Mouse (Mus musculus) testis, adult 10 weeks (tissue): ENCODE measurements around the gene Olfr1230. TPM values are rescaled to one million over a fixed set of nuclear protein-coding genes. Genes with fewer than 3 reads are reported as not detected.

ENCODE experiments used
- polyA plus RNA-seq: library from polyadenylated mRNA; stranded (reverse); fragments of 350-450 nt; fragmentation: Illumina TruSeq; extraction: RNeasy Lipid Tissue Mini Kit (QIAGEN cat#74804); gene quantifications from one replicate; pipeline ENCODE4 v1.2.3, GENCODE M21; 2014; ENCODE audit warnings: low read depth, low replicate concordance

Olfr1230 gene
- not detected for polyA plus RNA-seq

DNA sequence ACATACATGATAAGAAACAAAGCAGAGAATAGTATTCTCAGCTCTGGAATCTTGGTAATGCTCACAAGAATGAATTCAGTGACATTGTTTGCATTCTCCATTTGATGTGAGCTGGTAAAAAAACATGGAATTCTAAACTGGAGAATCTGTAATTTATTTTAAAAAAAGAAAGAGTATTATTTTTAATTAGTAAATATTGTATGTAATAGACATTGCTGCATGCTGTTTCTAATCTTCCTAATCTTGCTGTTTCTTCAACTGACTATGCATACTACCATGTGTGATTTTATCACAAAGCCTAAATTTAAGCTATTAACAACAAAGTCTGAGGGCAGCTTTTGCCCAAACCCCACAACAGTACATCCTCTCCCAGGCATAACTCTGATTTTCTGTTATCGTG is at the start of gene Olfr1230:
Gene Olfr1230, minus strand, starts transcription at position 101 of the 400 bp plus-strand sequence.

DNA sequence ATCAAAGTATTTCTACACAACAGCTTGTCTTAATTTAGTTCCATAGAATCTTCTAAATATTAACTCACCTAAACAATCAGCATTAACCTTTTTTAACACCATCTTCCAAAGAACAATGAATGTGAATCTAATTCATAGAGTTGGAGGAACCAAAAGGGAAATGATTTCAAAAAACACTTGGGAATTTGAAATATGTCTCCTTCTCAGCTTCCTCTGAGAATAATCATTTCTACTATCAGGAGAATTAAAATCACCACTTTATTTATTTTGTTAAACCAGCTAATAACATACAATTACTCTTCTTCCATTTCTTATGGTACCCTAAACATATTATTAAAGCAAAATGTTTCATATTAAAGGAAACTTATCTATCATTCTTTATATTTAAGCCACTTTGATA is 45.2 kb upstream of the Olfr1230 start, which contains the start of gene Olfr1233:
Gene Olfr1233, minus strand, starts transcription at position 101 of the 400 bp plus-strand sequence.

DNA sequence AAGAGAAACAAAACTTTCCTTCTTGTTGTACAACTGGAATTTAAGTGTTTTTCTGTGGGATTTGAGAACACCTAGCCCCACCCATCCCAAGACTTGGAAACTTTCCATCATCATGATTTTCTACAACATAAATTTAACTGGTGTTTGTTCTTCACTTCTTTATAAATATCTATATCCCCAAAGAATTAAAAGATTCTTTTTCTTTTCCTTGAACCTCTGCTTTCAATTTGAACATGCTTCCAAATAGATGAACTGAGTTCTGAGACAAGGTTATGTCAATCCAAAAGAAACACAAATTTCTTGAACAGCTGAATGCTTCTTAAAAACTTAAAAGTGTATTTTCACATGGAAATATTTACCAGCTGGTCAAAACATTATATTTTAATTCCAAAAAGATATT is 32.5 kb upstream of the Olfr1230 start, which contains the start of gene Olfr1232:
Gene Olfr1232, minus strand, starts transcription at position 101 of the 400 bp plus-strand sequence.

DNA sequence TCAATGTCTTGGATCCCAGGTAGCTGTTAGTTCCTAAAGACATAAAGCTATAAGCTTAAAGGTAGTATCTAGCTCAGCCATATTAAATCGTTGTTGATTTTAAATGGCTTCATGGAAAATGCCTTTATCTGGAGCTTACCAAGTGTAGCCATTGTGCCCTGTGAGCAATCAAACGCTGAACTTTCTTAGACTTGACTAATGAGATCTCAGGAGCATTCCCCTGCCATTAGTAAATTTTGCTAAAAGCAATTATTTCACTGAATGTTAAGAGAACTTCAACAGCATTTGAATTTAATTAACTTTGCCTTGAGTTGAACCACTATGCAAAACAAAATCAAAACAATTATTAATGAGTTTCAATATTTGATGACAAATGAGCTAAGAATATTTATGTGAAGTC is 9.9 kb upstream of the Olfr1230 start, which contains the start of gene Olfr1231:
Gene Olfr1231, minus strand, starts transcription at position 101 of the 400 bp plus-strand sequence.

DNA sequence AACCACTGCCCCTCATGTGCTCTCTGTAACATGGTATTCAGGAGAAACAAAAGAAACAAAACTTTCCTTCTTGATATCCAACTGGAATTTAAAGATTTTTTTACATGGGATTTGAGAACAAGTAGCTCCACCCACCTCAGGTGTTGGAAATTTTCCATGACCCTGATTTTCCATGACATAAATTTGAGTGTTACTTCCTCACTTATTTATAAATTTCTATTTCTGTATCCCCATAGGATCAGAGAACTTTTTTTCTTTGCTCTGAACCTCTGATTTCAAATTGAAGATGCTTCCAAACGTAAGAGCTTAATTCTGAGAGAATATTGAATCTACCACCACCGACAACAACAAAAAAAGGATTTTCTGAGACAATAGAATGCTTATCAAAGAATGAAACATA is 9.2 kb downstream of the Olfr1230 start, which contains the start of gene Olfr1229:
Gene Olfr1229, minus strand, starts transcription at position 101 of the 400 bp plus-strand sequence.

DNA sequence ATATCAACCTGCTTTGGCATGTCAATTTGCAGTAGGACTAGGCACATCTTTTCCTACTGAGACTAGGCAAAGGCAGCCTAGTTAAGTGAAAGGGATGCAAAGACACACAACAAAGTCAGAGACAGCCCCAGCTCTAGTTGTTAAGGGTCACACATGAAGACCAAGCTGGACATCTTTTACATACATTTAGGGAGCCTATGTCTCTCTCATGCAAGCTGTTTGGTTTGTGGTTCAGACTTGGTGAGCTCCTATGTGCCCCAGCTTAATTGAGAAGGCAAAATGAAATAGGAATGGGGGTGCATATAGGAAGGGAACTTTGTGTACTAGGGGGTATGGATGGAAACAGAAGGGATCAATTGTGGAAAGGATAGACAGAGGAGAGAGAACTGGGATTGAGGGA is 43.1 kb downstream of the Olfr1230 start, which contains the start of gene Olfr1228:
Gene Olfr1228, minus strand, starts transcription at position 101 of the 400 bp plus-strand sequence.

Other genes starting within 250 kb of the Olfr1230 start
- not detected for gene Olfr1218, start 236.1 kb downstream of the Olfr1230 start, polyA plus RNA-seq
- gene Olfr1219, start 213.8 kb downstream of the Olfr1230 start, polyA plus RNA-seq = 0.07 TPM
- 0.07 TPM for gene Olfr1220, start 190.4 kb downstream of the Olfr1230 start, polyA plus RNA-seq
- gene Olfr1221, start 180.0 kb downstream of the Olfr1230 start, polyA plus RNA-seq = not detected
- gene Olfr1222, start 164.2 kb downstream of the Olfr1230 start, polyA plus RNA-seq = not detected
- gene Olfr1223, start 145.7 kb downstream of the Olfr1230 start, polyA plus RNA-seq = not detected
- gene Olfr1224-ps1, start 133.2 kb downstream of the Olfr1230 start, polyA plus RNA-seq = not detected
- gene Olfr1225, start 122.6 kb downstream of the Olfr1230 start, polyA plus RNA-seq = not detected
- 0.07 TPM for gene Olfr1226, start 97.2 kb downstream of the Olfr1230 start, polyA plus RNA-seq
- not detected for gene Olfr1228, start 43.2 kb downstream of the Olfr1230 start, polyA plus RNA-seq
- gene Olfr1229, start 9.3 kb downstream of the Olfr1230 start, polyA plus RNA-seq = not detected
- not detected for gene Olfr1231, start 9.8 kb upstream of the Olfr1230 start, polyA plus RNA-seq
- gene Olfr1232, start 32.4 kb upstream of the Olfr1230 start, polyA plus RNA-seq = not detected
- 0.10 TPM for gene Olfr1233, start 45.1 kb upstream of the Olfr1230 start, polyA plus RNA-seq
- gene Olfr1234, start 67.6 kb upstream of the Olfr1230 start, polyA plus RNA-seq = not detected
- not detected for gene Olfr1238, start 112.4 kb upstream of the Olfr1230 start, polyA plus RNA-seq
- gene Olfr1239, start 123.1 kb upstream of the Olfr1230 start, polyA plus RNA-seq = not detected
- not detected for gene Olfr1240, start 145.7 kb upstream of the Olfr1230 start, polyA plus RNA-seq
- gene Olfr1241, start 189.9 kb upstream of the Olfr1230 start, polyA plus RNA-seq = not detected
- not detected for gene Olfr1242, start 201.1 kb upstream of the Olfr1230 start, polyA plus RNA-seq
- gene Olfr1243, start 234.2 kb upstream of the Olfr1230 start, polyA plus RNA-seq = not detected